Mouse (Mus musculus) kidney, embryonic 16.5 days (tissue): ENCODE data around the gene Anxa9. TPM values are rescaled to one million over a fixed set of nuclear protein-coding genes. Genes with fewer than 3 reads are reported as not detected.
"Not testable (repeated sequence)": the region's sequence is repeated elsewhere in the genome, so short reads cannot be mapped to it uniquely, and the experiment has no call there.

Experiments
- ATAC-seq: fragments of 200-750 bp; cut with Nextera tagmentation; 2 replicates; pipeline ENCODE4 v1.8.0; 2017; ENCODE audit warnings: moderate TSS enrichment; ENCODE audit not compliant: low FRiP score, low TSS enrichment
- H3K27ac ChIP-seq: fragments of 300-500 bp; sonication (generic); 2 replicates; pipeline ENCODE4 v1.5.1; 2014; ENCODE audit warnings: low read length
- H3K27me3 ChIP-seq: fragments of 300-500 bp; sonication (generic); 2 replicates; pipeline ENCODE4 v1.6.1; 2014; ENCODE audit warnings: low read length, control low read depth, mixed read lengths; ENCODE audit not compliant: insufficient read depth
- H3K36me3 ChIP-seq: fragments of 300-500 bp; sonication (generic); 2 replicates; pipeline ENCODE4 v1.6.1; 2014; ENCODE audit warnings: low read length, control low read depth, mixed read lengths; ENCODE audit not compliant: insufficient read depth
- H3K4me1 ChIP-seq: fragments of 300-500 bp; sonication (generic); 2 replicates; pipeline ENCODE4 v1.6.1; 2014; ENCODE audit warnings: low read length, control low read depth, mixed read lengths; ENCODE audit not compliant: insufficient read depth
- H3K4me2 ChIP-seq: fragments of 300-500 bp; sonication (generic); replicated peaks from 2 replicates; pipeline ENCODE4 v1.6.1; 2014; ENCODE audit warnings: low read depth, low read length
- H3K4me3 ChIP-seq: fragments of 300-500 bp; sonication (generic); 2 replicates; pipeline ENCODE4 v1.5.1; 2014; ENCODE audit warnings: mild to moderate bottlenecking, low read length
- H3K9ac ChIP-seq: fragments of 300-500 bp; sonication (generic); replicated peaks from 2 replicates; pipeline ENCODE4 v1.6.1; 2014; ENCODE audit warnings: low read length
- H3K9me3 ChIP-seq: fragments of 300-500 bp; sonication (generic); 2 replicates; pipeline ENCODE4 v1.6.1; 2016; ENCODE audit warnings: low read length, control low read depth
- WGBS: fragments of 180-500 bp; shearing (Covaris S2); extraction: QIAGEN DNeasy Blood & Tissue Kit; methylation state at CpG from one replicate; pipeline ENCODE4 v1.1.7; 2014; 5-methylcytosine and 5-hydroxymethylcytosine counted together
- polyA plus RNA-seq: library from polyadenylated mRNA; unstranded; fragments of >200 nt; fragmentation: Nextera tagmentation; extraction: Ambion mirVana; gene quantifications from 2 replicates; pipeline ENCODE4 v1.2.1, GENCODE M21; 2015

Gene Anxa9
- polyA plus RNA-seq, result 8.6 and 9.4 TPM in 2 replicates

DNA sequence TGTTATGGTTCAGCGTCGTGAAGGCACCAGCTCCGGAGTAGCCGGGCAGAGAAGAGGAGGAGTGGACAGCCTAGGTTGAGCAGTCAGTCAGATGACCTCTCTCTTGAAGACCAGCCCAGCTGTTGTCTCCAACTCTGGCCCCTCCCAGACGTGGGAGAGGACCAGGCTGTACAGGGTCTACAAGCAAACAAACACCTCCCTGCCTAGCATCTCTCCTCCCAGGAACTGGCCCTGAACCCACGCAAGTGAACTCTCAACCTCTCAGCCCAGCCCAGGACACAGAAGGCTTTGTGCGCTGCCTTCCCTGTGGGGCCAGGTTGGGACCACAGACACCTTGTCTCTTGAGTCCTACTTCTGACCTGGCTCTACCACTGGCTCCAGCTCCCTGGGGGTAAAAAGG is at the start of gene Anxa9:
Gene Anxa9 (minus strand): TSS at position 77 of the 400 bp plus-strand sequence.
- H3K4me3 ChIP-seq, result no peak within 1 kb of the TSS
- peak; percentile 65 for ATAC-seq
- 40% methylated on average over 7 of the region's 7 CpGs for WGBS
- H3K9me3 ChIP-seq, result no peaks in the 10 kb centered on the region
- H3K4me1 ChIP-seq, result peaks cover 6% of the 10 kb centered on the region
- peak within 1 kb of the TSS; percentile 67 for H3K27ac ChIP-seq
- no peaks in the 10 kb centered on the region for H3K27me3 ChIP-seq
- H3K36me3 ChIP-seq, result no peaks in the 10 kb centered on the region
- peak within 1 kb of the TSS; percentile 19; the same call in 1 of the 2 replicates for H3K9ac ChIP-seq
- peak within 1 kb of the TSS; percentile 24; the same call in 1 of the 2 replicates for H3K4me2 ChIP-seq

DNA sequence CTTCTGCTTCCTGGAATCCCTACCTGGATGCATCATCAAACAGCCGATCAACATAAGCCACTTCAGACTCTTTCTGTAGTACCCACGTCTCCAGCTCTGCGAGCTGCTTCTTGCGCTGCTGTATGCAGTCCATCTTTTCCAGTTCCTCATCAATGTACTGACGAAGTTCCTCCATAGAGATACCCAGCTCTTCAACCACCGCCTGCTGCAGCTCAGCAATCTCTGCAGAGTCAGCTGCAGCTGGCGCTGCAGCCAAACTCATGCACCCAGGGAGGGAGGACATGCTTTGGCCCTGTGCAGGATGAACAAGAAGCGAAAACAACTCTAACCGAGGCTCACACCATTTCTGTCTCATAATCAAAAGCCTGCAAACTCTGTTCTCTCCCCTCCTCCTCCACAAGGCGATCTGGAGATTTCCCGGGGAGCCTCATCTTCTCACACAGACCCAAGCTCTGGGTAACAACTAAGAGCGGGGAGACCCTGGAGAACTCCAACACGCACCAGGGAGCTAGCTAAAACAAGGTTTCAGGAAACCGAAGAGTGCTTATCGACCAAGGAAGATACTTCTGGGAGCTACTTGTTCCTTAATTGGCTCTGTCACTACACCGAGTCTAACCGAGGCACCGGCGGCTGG is 49.1 kb upstream of the Anxa9 start:
- WGBS, result 23% methylated on average over 7 of the region's 19 CpGs
- not testable (repeated sequence) for H3K27me3 ChIP-seq, H3K4me1 ChIP-seq, ATAC-seq, H3K27ac ChIP-seq, H3K9ac ChIP-seq, H3K9me3 ChIP-seq
- Histone ChIP-seq H3K4me2 (peak overlapping the region; percentile 43), H3K36me3 (peaks cover 20% of the 10 kb centered on the region), H3K4me3 (peak overlapping the region; percentile 57)

DNA sequence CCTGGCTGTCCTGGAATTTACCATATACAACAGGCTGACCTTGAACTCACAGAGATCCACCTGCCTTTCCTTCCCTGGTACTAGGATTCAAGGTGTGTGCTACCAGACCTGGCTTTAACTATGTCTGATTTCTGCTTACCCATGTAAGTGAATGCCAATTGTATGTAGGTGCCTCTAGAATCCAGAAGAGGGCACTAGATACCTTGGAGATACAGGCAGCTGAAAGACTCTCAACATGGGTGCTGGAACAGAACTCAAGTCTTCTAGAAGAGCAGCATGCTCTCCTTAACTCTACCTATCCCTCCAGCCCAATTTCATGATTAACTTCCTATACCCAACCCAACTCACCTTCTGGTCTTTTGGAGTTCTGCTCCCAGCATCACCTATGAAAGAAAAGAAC is 42.5 kb upstream of the Anxa9 start:
- peaks cover 65% of the 10 kb centered on the region for H3K36me3 ChIP-seq
- ATAC-seq, result no peak

DNA sequence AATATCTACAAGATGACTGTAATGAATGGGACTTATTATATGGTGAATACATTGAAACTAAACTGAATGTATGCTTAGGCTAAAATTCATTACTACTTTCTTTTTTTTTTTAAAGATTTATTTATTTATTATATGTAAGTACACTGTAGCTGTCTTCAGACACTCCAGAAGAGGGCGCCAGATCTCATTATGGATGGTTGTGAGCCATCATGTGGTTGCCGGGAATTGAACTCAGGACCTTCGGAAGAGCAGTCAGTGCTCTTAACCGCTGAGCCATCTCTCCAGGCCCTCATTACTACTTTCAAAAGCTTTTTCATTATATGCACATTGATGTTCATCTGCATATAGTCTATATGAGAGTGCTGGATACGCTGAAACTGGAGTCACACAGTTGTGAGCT is 41.4 kb upstream of the Anxa9 start:
- H3K4me3 ChIP-seq, H3K27ac ChIP-seq: not testable (repeated sequence)
- 99% methylated on average over 4 of the region's 5 CpGs for WGBS

More for the DNA sequence above, 42.5 kb upstream of the Anxa9 start:
- H3K27me3 ChIP-seq, result no peaks in the 10 kb centered on the region
- no peaks in the 10 kb centered on the region for H3K4me1 ChIP-seq
- no peak overlapping the region for H3K9ac ChIP-seq
- H3K4me3 ChIP-seq, result no peak overlapping the region
- peaks cover 6% of the 10 kb centered on the region for H3K9me3 ChIP-seq
- no peak overlapping the region for H3K4me2 ChIP-seq
- H3K27ac ChIP-seq, result no peak overlapping the region

DNA sequence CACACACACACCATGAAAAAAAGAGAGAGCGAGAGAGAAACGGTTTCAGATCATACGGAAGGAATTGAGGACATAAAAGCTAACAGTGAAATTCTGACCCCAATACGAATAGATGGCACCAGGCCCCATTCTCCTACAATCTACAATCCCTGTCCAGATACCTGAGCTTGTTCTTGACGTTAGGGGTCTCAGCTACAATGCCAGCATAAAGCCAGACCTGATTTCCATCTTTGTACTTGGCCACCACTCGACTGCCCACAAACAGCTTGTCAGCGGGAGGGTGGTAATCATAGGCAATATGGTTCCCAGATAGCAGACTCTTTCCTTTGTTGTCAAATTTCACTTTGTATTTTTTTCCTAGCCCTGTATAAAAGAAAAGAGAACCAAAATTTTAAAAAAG is 39.5 kb upstream of the Anxa9 start:
- no peak overlapping the region for H3K4me2 ChIP-seq
- WGBS, result 91% methylated on average over 7 of the region's 7 CpGs
- no peak overlapping the region for H3K4me3 ChIP-seq
- H3K4me1 ChIP-seq, result no peaks in the 10 kb centered on the region
- no peak overlapping the region for H3K27ac ChIP-seq
- no peak overlapping the region for H3K9ac ChIP-seq
- peaks cover 6% of the 10 kb centered on the region for H3K9me3 ChIP-seq
- no peaks in the 10 kb centered on the region for H3K27me3 ChIP-seq
- no peak for ATAC-seq
- H3K36me3 ChIP-seq, result peaks cover 70% of the 10 kb centered on the region

More for the DNA sequence above, 41.4 kb upstream of the Anxa9 start:
- H3K36me3 ChIP-seq, result peaks cover 65% of the 10 kb centered on the region
- H3K27me3 ChIP-seq, H3K9me3 ChIP-seq, H3K4me1 ChIP-seq, ATAC-seq, H3K4me2 ChIP-seq, H3K9ac ChIP-seq: not testable (repeated sequence)

DNA sequence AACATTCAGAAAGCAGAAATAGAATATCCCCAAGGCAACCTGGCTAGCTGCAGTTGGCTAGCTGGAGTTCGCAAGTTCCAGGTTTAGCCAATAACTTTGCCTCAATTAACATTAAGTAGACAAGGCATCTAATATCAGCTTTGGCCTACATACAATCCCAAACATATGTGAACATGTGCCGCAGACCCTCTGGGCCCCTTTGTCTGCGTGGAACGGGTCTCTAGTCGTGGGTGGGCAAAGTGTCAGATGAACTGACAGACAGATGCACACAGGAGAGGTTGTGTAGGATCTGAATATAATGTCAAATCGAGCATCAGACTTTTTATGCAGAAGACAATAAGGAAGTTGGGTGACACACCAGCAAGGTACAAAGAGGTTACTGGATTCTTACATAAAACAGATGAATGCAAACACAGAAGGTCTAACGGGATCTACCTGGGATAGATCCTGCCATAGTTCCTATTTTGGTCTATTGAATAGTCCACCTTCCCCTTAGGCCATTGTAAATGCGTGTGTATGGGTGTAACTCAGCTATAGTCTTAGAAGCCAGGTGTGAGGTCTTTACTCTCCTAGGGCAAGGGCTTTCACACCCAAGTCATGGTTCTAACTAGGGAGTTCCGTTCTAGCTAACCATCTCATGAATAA is 36.5 kb upstream of the Anxa9 start:
- not testable (repeated sequence) for H3K4me2 ChIP-seq, H3K27ac ChIP-seq, ATAC-seq, H3K9ac ChIP-seq, H3K4me3 ChIP-seq, H3K4me1 ChIP-seq, H3K9me3 ChIP-seq, H3K27me3 ChIP-seq
- peaks cover 72% of the 10 kb centered on the region for H3K36me3 ChIP-seq
- WGBS, result 95% methylated on average over 9 of the region's 9 CpGs

DNA sequence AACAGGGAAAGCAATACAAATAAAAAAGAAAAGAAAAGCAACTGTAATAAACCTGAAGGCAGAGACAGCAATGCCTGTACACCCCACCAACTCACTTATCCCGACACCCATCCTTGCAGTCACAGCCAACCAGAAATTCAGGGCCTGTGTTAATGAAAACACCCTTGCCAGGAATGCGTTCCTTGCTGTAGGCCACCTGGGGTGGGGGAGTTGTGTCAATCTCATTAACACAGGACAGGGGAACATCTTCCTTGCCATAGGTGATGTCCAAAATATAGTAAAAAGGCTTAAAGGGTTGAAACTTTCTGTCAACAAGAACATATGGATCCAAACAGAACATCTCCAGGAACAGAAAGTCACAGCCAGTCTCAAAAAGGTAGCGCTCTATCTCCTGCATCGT is 31.3 kb upstream of the Anxa9 start:
- Histone ChIP-seq H3K4me2 (no peak overlapping the region), H3K36me3 (peaks cover 80% of the 10 kb centered on the region)

DNA sequence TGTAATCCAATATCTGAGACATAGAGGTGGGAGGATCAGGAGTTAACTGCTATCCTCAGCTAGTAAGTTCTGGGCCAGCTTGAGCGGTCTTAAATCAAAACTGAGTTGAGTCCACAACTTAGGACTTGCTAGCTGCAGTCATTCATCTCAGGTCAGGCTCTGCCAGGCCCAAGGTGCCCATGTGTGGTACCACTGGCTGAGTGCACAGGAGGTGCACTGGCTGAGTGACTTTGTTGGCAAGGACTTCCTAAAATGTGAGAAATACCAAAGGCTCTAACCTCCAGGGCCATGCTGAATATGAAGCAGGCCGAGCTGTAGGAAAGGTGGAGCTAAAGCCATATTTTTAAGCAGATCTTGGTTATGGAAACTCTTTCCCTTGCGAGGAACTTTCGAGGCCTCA is 30.4 kb upstream of the Anxa9 start:
- ATAC-seq, result no peak
- H3K4me3 ChIP-seq, result no peak overlapping the region
- no peak overlapping the region for H3K9ac ChIP-seq
- no peak overlapping the region for H3K4me2 ChIP-seq
- 84% methylated on average over 4 of the region's 4 CpGs for WGBS
- H3K9me3 ChIP-seq, result no peaks in the 10 kb centered on the region
- no peaks in the 10 kb centered on the region for H3K4me1 ChIP-seq
- H3K36me3 ChIP-seq, result peaks cover 80% of the 10 kb centered on the region
- no peak overlapping the region for H3K27ac ChIP-seq
- H3K27me3 ChIP-seq, result no peaks in the 10 kb centered on the region

More for the DNA sequence above, 31.3 kb upstream of the Anxa9 start:
- 93% methylated on average over 4 of the region's 4 CpGs for WGBS
- no peaks in the 10 kb centered on the region for H3K27me3 ChIP-seq
- no peak overlapping the region for H3K4me3 ChIP-seq
- ATAC-seq, result no peak
- H3K9me3 ChIP-seq, result no peaks in the 10 kb centered on the region
- H3K27ac ChIP-seq, result no peak overlapping the region
- no peaks in the 10 kb centered on the region for H3K4me1 ChIP-seq
- H3K9ac ChIP-seq, result no peak overlapping the region

DNA sequence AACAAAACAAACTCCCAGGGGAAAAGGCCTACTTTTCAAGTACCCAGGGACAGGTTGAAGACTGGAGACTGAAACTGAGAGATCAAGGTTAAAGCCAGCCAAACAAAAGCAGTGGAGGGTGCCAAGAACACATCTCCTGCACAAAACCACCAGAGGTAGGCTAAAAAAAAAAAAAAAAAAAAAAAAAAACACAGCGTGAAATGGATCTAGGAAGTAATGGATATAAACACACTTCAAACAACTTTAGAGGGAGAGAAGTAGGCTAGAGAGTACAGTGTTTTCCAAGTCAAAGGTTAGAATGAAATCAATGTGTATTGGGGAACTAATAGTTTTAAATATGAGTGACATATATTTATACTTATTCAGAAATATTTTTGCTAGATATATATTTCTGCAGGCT is 24.6 kb upstream of the Anxa9 start:
- 100% methylated on average over 1 of the region's 1 CpGs for WGBS
- Histone ChIP-seq H3K4me3 (no peak overlapping the region), H3K36me3 (peaks cover 65% of the 10 kb centered on the region), H3K9ac (no peak overlapping the region), H3K9me3 (no peaks in the 10 kb centered on the region), H3K4me2 (no peak overlapping the region), H3K4me1 (no peaks in the 10 kb centered on the region), H3K27me3 (no peaks in the 10 kb centered on the region), H3K27ac (no peak overlapping the region)
- no peak for ATAC-seq

DNA sequence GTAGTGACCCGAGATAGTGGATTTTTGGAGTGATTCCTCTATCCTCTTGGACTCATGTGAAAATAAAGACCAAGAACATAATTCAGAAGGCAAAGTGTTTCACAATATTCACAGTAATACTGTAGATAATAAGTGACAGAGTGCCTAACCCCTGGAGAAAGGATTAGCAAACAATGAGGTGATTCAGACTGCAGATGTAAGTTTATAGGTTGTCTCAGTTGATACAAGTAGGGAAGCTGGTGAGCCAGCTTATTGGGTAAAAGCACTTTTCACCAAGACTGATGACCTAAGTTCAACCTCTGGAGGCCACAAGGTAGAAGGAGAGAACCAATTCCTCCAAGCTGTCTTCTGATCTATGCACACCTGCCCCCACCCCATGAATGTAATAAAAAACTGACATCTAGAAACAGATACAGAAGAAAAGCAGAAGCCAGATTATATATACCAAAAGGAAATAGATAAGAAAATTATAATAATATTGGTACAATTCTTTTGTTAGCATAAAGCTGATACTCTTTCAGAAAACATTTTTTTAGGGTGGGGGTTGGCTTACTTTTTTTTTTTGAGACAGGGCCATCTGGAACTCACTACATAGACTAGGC is 21.9 kb upstream of the Anxa9 start:
- H3K4me3 ChIP-seq, result no peak overlapping the region
- no peaks in the 10 kb centered on the region for H3K27me3 ChIP-seq
- H3K9ac ChIP-seq, result no peak overlapping the region
- H3K4me1 ChIP-seq, result no peaks in the 10 kb centered on the region
- no peak overlapping the region for H3K4me2 ChIP-seq
- ATAC-seq, result no peak
- H3K36me3 ChIP-seq, result peaks cover 71% of the 10 kb centered on the region
- 95% methylated on average over 1 of the region's 1 CpGs for WGBS
- no peaks in the 10 kb centered on the region for H3K9me3 ChIP-seq
- no peak overlapping the region for H3K27ac ChIP-seq
